Mouse (Mus musculus) forebrain, embryonic 16.5 days (tissue): ENCODE results near the gene Cit. TPM values are rescaled to one million over a fixed set of nuclear protein-coding genes. Genes with fewer than 3 reads are reported as not detected.

ENCODE experiments used
- ATAC-seq: fragments of 200-750 bp; cut with Nextera tagmentation; 2 replicates; pipeline ENCODE4 v1.8.0; 2017; ENCODE audit warnings: mild to moderate bottlenecking, moderate library complexity
- H3K27ac ChIP-seq: fragments of 300-500 bp; sonication (generic); 2 replicates; pipeline ENCODE4 v1.5.1; 2014; ENCODE audit warnings: low read length, control low read depth
- H3K27me3 ChIP-seq: fragments of 300-500 bp; sonication (generic); replicated peaks from 2 replicates; pipeline ENCODE4 v1.6.1; 2014; ENCODE audit warnings: low read length; ENCODE audit not compliant: control insufficient read depth, insufficient read depth
- H3K36me3 ChIP-seq: fragments of 300-500 bp; sonication (generic); 2 replicates; pipeline ENCODE4 v1.6.1; 2014; ENCODE audit not compliant: control insufficient read depth, insufficient read depth
- H3K4me1 ChIP-seq: fragments of 300-500 bp; sonication (generic); replicated peaks from 2 replicates; pipeline ENCODE4 v1.6.1; 2014; ENCODE audit warnings: low read length; ENCODE audit not compliant: control insufficient read depth, insufficient read depth
- H3K4me2 ChIP-seq: fragments of 300-500 bp; sonication (generic); 2 replicates; pipeline ENCODE4 v1.6.1; 2014; ENCODE audit warnings: mild to moderate bottlenecking, low read length, control low read depth
- H3K4me3 ChIP-seq: fragments of 300-500 bp; sonication (generic); replicated peaks from 2 replicates; pipeline ENCODE4 v1.5.1; 2014; ENCODE audit warnings: mild to moderate bottlenecking, low read length, control low read depth
- H3K9ac ChIP-seq: fragments of 300-500 bp; sonication (generic); replicated peaks from 2 replicates; pipeline ENCODE4 v1.6.1; 2014; ENCODE audit warnings: low read depth, low read length, control low read depth
- H3K9me3 ChIP-seq: fragments of 300-500 bp; sonication (generic); 2 replicates; pipeline ENCODE4 v1.6.1; 2016; ENCODE audit warnings: low read length; ENCODE audit not compliant: control insufficient read depth
- WGBS: fragments of 180-500 bp; shearing (Covaris S2); extraction: QIAGEN DNeasy Blood & Tissue Kit; methylation state at CpG from one replicate; pipeline ENCODE4 v1.1.7; 2014; 5-methylcytosine and 5-hydroxymethylcytosine counted together
- polyA plus RNA-seq: library from polyadenylated mRNA; unstranded; fragments of >200 nt; fragmentation: Nextera tagmentation; extraction: Ambion mirVana; gene quantifications from 2 replicates; pipeline ENCODE4 v1.2.1, GENCODE M21; 2015

Gene Cit
- polyA plus RNA-seq, 1 experiment from 2014 or later, result 21.0 TPM

DNA sequence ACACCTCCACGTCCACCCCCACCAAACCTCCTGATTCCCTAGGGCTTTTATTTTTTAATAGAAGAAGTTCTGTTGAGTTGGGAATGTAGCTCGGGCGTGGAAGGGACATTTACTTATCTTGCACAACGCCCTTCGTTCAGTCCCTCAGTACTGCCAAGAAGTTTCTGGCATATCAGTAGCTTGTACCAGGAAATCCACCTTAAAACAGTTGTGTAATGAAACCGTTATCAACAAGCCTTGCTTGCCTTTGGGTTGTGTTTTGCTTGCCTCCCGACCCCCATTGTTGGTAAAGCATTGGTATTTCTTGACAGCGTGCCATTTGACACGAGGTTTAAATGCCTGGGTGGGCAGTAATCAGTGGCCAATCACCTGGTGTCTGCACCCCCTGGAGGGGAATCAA is 39.4 kb downstream of the Cit start:
- Histone ChIP-seq H3K27me3 (no peaks in the 10 kb centered on the region), H3K27ac (no peak overlapping the region), H3K9me3 (no peaks in the 10 kb centered on the region), H3K4me2 (no peak overlapping the region), H3K4me3 (no peak overlapping the region), H3K9ac (no peak overlapping the region), H3K4me1 (no peaks in the 10 kb centered on the region), H3K36me3 (no peaks in the 10 kb centered on the region)
- WGBS, result 93% methylated on average over 9 of the region's 9 CpGs
- no peak for ATAC-seq

DNA sequence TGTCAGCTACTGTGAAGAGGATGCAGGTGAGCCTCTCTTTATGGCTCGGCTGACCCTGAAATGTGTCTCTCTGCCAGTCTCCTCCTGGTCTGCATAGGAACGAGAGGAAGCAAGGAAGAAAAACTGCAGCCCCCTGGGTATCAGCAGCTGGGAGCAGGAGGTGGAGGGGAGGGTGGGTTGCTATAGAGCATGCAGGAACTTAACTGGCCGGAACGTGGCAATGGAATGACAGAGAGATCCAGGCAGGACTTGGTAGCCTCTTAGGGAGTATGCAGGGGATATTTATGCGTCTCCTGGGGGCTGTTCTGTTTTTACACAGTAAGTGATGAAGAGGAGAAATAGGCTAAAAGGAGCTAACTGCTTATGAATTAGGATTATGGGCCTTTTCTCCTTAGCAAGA is 48.7 kb downstream of the Cit start:
- H3K27me3 ChIP-seq, result no peaks in the 10 kb centered on the region
- H3K9ac ChIP-seq, result no peak overlapping the region
- ATAC-seq, result no peak
- no peaks in the 10 kb centered on the region for H3K4me1 ChIP-seq
- no peak overlapping the region for H3K4me2 ChIP-seq
- 87% methylated on average over 5 of the region's 5 CpGs for WGBS
- H3K4me3 ChIP-seq, result no peak overlapping the region
- no peaks in the 10 kb centered on the region for H3K36me3 ChIP-seq
- no peaks in the 10 kb centered on the region for H3K9me3 ChIP-seq
- H3K27ac ChIP-seq, result no peak overlapping the region

DNA sequence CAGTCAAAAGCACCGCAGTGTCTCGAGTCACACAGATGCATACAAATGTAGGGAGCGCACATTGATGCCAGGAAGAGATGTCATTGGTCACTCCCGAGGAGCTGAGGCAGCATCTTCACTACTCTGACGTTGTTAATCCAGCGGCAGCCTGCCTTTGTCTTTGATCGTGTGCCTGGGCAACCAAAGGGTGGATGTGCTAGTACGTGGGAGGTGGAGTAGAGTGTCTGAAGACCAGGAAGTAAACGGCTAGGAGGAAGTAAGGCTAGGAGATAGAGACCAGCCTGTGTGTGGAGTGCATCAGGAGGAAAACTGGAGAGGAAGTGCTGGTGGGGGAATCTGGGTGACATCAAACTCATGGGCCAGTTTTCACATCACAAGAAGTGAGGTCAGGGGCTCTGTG is 52.0 kb downstream of the Cit start:
- no peaks in the 10 kb centered on the region for H3K4me1 ChIP-seq
- H3K27me3 ChIP-seq, result no peaks in the 10 kb centered on the region
- H3K9ac ChIP-seq, result no peak overlapping the region
- H3K4me2 ChIP-seq, result no peak overlapping the region
- no peak for ATAC-seq
- H3K27ac ChIP-seq, result no peak overlapping the region
- no peaks in the 10 kb centered on the region for H3K9me3 ChIP-seq
- no peak overlapping the region for H3K4me3 ChIP-seq
- 70% methylated on average over 9 of the region's 9 CpGs for WGBS
- H3K36me3 ChIP-seq, result no peaks in the 10 kb centered on the region

DNA sequence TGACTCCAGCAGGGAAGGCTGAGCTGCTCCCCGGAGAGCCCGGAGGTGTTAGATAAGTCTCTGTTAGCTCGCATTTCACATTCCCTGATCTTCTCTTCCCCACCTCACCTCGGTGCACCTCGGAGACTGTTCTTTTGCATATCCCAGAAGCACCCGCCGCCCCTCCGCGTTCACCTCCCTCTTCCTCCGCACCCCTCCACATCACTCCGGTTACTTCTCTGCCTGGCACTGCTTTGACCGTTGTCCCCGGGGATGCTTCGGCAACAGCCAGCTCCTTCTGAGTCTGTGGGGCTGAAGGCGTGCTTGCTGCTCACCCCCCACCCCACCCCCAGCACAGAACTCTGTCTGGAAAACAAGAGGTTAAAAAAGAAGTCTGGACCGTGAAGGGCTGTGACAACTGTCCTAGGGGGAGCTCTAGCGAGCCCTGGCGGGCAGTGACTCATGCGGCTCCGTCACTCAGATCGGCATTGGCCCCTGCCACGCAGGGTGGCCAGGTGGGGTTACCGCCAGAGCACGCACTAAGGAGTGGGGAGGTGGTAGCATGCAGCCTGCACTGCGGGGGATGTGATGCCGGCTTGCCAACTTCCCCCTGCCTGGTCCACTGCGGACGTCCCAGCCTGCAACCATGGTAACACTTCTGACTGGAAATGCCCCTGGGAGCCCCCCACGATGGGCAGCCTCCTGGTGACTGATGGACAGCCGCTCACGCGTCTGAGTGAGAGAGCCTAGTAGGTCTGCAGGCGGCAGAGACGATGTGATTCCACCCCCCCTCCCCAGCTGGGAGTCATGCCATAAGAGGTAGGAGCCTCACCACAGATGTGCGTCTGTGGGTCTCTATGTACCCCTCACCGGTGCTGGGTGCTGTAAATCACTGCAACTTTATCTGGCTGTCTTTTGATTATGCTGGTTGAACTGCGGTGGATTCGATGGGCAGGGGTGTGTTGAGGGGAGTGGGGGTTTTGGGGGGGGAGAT is 62.2 kb downstream of the Cit start:
- 4% methylated on average over 38 of the region's 38 CpGs for WGBS
- Histone ChIP-seq H3K36me3 (no peaks in the 10 kb centered on the region), H3K27ac (no peak overlapping the region), H3K4me1 (peaks cover 29% of the 10 kb centered on the region), H3K4me3 (peak overlapping the region; percentile 35), H3K27me3 (no peaks in the 10 kb centered on the region), H3K4me2 (peak overlapping the region; percentile 82), H3K9me3 (no peaks in the 10 kb centered on the region), H3K9ac (peak overlapping the region; percentile 51)
- peak; percentile 70 for ATAC-seq

DNA sequence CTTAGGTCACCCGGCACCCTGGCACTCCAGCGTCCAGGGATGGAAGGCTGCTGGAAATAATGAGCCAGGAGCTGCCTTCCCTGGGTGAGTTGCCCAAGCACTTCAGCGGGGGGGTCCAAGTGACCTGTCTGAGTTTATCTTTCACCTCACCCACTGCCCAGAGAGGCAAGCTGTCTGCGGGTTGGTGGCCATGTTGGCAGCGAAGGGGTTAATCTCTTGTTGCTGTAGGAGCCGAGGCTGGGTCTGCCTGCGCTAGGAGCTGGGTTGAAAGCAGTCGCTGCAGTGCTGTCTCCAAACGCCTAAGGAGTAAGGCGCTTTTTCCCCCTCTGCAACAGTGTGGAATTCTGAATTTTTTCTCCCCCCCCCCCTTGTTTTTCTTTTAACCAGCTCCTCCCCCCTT is 63.2 kb downstream of the Cit start:
- H3K27ac ChIP-seq, result no peak overlapping the region
- peak; percentile 76 for ATAC-seq
- 19% methylated on average over 10 of the region's 10 CpGs for WGBS

DNA sequence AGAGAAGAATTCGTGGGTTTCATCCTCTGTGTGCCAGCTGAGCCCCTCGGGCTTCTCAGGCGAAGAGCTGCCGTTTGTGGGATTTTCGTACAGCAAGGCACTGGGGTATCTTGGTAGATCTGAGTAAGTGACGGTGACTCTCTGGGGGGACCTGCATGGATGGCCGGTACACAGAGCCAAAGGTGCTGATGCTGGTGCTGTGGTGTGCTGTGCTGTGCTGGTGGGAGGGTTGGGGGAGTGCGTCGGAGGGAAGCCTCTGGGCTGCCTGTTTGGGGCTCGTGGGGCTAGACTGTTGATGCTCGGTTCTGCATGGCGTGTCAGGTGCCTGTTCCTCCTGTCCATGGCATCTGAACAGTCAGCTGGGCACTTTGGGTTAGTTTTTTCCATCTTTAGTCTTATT is 63.6 kb downstream of the Cit start:
- ATAC-seq, result peak; percentile 45; the same call in 1 of the 2 replicates

More for the DNA sequence above, 63.2 kb downstream of the Cit start:
- H3K9me3 ChIP-seq, result no peaks in the 10 kb centered on the region
- H3K27me3 ChIP-seq, result no peaks in the 10 kb centered on the region
- H3K4me3 ChIP-seq, result peak overlapping the region; percentile 35
- peak overlapping the region; percentile 6; the same call in 1 of the 2 replicates for H3K9ac ChIP-seq
- peaks cover 29% of the 10 kb centered on the region for H3K4me1 ChIP-seq
- no peaks in the 10 kb centered on the region for H3K36me3 ChIP-seq
- peak overlapping the region; percentile 82 for H3K4me2 ChIP-seq

DNA sequence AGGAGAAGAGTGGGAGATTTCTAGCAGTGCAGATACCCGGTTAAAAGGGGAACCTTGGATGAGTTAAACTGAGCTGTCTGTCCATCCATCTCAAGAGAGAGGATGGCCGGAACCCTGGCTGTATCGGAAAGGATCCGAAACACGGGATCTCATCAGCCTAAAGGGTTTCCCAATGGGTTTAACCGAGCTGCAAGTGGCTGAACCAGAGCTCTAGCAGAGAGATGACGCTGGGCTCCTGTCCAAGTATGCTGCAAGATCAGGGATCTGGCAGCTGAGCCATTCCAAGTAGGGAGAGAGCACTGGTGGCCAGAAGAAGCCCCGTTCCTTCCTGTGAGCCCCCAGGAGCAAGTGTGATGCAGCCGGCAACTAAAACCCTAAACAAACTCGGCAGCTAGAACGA is 64.0 kb downstream of the Cit start:
- peak overlapping the region; percentile 82; the same call in 1 of the 2 replicates for H3K4me2 ChIP-seq
- 71% methylated on average over 11 of the region's 11 CpGs for WGBS
- no peaks in the 10 kb centered on the region for H3K9me3 ChIP-seq
- ATAC-seq, result no peak
- H3K36me3 ChIP-seq, result no peaks in the 10 kb centered on the region
- no peaks in the 10 kb centered on the region for H3K27me3 ChIP-seq
- H3K4me1 ChIP-seq, result peaks cover 29% of the 10 kb centered on the region
- no peak overlapping the region; the same call in 1 of the 2 replicates for H3K9ac ChIP-seq
- H3K27ac ChIP-seq, result no peak overlapping the region
- peak overlapping the region; percentile 35 for H3K4me3 ChIP-seq

More for the DNA sequence above, 63.6 kb downstream of the Cit start:
- Histone ChIP-seq H3K4me3 (peak overlapping the region; percentile 35), H3K9me3 (no peaks in the 10 kb centered on the region), H3K36me3 (no peaks in the 10 kb centered on the region), H3K4me1 (peaks cover 29% of the 10 kb centered on the region), H3K27me3 (no peaks in the 10 kb centered on the region), H3K9ac (peak overlapping the region; percentile 6; the same call in 1 of the 2 replicates), H3K27ac (no peak overlapping the region), H3K4me2 (peak overlapping the region; percentile 82)
- WGBS, result 60% methylated on average over 12 of the region's 12 CpGs

DNA sequence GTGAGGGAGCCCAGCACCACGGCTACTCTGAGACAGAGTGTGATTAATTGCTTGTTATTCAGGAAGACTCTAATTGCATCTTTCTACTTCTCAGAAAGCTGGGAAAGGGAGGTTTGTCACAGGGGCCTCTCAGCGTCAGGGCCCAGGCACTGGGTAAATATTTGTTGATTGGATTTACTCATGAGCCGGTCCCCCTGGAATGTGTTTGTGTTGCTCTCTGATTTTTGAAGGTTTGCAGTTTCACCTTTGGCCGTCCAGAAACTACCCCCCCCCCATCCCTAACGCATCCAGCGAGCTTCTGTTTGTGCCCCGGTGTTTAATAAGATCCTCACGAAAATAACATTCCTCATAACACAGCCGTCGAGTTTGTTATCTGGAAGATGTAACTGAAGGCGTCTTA is 65.4 kb downstream of the Cit start:
- no peak for ATAC-seq

DNA sequence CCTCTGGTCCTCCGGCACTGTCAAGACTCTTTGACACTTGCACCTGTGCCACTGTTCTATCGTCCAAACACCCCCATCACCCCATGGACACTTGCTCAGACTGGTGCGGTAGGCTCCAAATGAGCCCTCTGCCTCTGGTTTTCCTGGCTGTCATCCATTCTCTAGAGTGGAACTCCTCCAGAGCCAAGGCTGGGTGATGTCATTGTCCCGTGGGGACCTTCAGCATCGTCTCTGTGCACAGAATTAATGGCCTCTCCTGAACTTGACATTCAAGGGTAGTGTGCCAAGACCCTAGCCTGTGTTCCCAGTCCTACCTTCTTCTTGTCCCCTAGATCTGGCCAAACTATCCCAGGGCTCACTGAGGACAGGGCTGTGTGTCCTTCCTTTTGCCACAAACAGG is 70.4 kb downstream of the Cit start:
- no peak overlapping the region for H3K4me2 ChIP-seq
- no peak overlapping the region for H3K9ac ChIP-seq
- no peak for ATAC-seq
- no peaks in the 10 kb centered on the region for H3K27me3 ChIP-seq
- H3K27ac ChIP-seq, result no peak overlapping the region
- WGBS, result 75% methylated on average over 5 of the region's 5 CpGs
- H3K36me3 ChIP-seq, result no peaks in the 10 kb centered on the region
- no peaks in the 10 kb centered on the region for H3K9me3 ChIP-seq
- no peak overlapping the region for H3K4me3 ChIP-seq
- no peaks in the 10 kb centered on the region for H3K4me1 ChIP-seq

More for the DNA sequence above, 65.4 kb downstream of the Cit start:
- 79% methylated on average over 11 of the region's 11 CpGs for WGBS
- H3K27me3 ChIP-seq, result no peaks in the 10 kb centered on the region
- H3K9ac ChIP-seq, result no peak overlapping the region
- H3K9me3 ChIP-seq, result no peaks in the 10 kb centered on the region
- H3K36me3 ChIP-seq, result no peaks in the 10 kb centered on the region
- peaks cover 29% of the 10 kb centered on the region for H3K4me1 ChIP-seq
- H3K27ac ChIP-seq, result no peak overlapping the region
- no peak overlapping the region for H3K4me2 ChIP-seq
- no peak overlapping the region for H3K4me3 ChIP-seq
